1 mouse cellular context compared by ENCODE assay signal in genomic region chr7:18335411-18335810, GRCm38 (mm10). TPM values are rescaled to one million over a fixed set of nuclear protein-coding genes. Genes with fewer than 3 reads are reported as not detected.
"Had no signal": no experiment of that assay in that cellular context is flagged by ENCODE, and none has a peak within 500 bp of the region (broad histone marks: within the 10 kb centered on the region; RNA-seq: fewer than 3 reads in every experiment).

No protein-coding gene starts in this region.

RNA-seq across cellular contexts. Expression of gene Psg18, which starts 19.4 kb away (rescaled TPM):
- total RNA-seq: neutrophil, adult 5-6 weeks had no signal
